Mouse (Mus musculus): ENCODE results near the gene Hps6. TPM values are rescaled to one million over a fixed set of nuclear protein-coding genes. Genes with fewer than 3 reads are reported as not detected.
"Not testable (repeated sequence)": the region's sequence is repeated elsewhere in the genome, so short reads cannot be mapped to it uniquely, and the experiment has no call there.

Gene Hps6
- polyA plus RNA-seq (2015; fragmentation: Nextera tagmentation; extraction: Ambion mirVana), result 6.5 and 7.5 TPM in 2 replicates

- H3K9ac ChIP-seq, result peak within 1 kb of the TSS; percentile 79
- peaks cover 8% of the 10 kb centered on the region; the same call in 1 of the 2 replicates for H3K36me3 ChIP-seq
- peaks cover 21% of the 10 kb centered on the region for H3K4me1 ChIP-seq (replicated peaks)
- no peaks in the 10 kb centered on the region for H3K9me3 ChIP-seq (replicated peaks)
- H3K4me2 ChIP-seq, result peak within 1 kb of the TSS; percentile 97
- peak within 1 kb of the TSS; percentile 71 for H3K27ac ChIP-seq
- peak; percentile 93 for ATAC-seq (replicated peaks; ENCODE audit: insufficient number of reproducible peaks, insufficient read depth, low FRiP score, low read depth)
- peak within 1 kb of the TSS; percentile 80 for H3K4me3 ChIP-seq
- 1% methylated on average over 70 of the region's 70 CpGs for WGBS
- H3K27me3 ChIP-seq, result no peaks in the 10 kb centered on the region
These were observed at the start of gene Hps6 for GRCm38 (mm10) chr19:46003371-46004226. TSS of gene Hps6 (plus strand) at chr19:46003508.

DNA sequence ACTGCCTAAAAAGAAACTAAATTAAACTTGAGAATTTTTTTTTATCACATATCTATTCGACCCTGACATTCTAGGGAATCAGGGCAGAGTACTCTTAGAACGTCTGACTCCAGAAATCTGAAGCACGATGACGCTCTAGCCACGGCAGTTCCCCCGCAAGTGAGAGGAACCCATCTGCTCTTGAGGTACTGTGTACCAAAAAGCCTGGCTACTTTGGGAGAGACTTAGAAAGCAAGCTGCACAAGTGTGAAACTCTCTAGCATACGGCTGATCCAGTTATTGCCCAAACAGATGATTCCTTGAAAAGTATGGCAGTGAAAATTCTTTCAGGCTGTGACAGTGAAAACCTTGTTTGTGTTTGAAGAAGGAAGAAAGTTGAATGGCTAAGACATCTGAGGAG lies 46.6 kb upstream of the Hps6 start:
- H3K4me3 ChIP-seq, result no peak overlapping the region
- no peaks in the 10 kb centered on the region for H3K27me3 ChIP-seq
- H3K27ac ChIP-seq, result no peak overlapping the region
- ATAC-seq (replicated peaks; ENCODE audit: insufficient number of reproducible peaks, insufficient read depth, low FRiP score, low read depth), result no peak
- WGBS, result 87% methylated on average over 7 of the region's 7 CpGs
- H3K4me2 ChIP-seq, result no peak overlapping the region
- H3K9me3 ChIP-seq (replicated peaks), result no peaks in the 10 kb centered on the region
- H3K9ac ChIP-seq, result no peak overlapping the region
- H3K4me1 ChIP-seq (replicated peaks), result no peaks in the 10 kb centered on the region
- peaks cover 22% of the 10 kb centered on the region; the same call in 1 of the 2 replicates for H3K36me3 ChIP-seq

- Histone ChIP-seq H3K4me1 (replicated peaks) (no peaks in the 10 kb centered on the region), H3K9me3 (replicated peaks) (no peaks in the 10 kb centered on the region), H3K4me2 (no peak overlapping the region), H3K27ac (no peak overlapping the region), H3K27me3 (no peaks in the 10 kb centered on the region), H3K4me3 (no peak overlapping the region), H3K9ac (no peak overlapping the region), H3K36me3 (peaks cover 30% of the 10 kb centered on the region; the same call in 1 of the 2 replicates)
- no peak for ATAC-seq (replicated peaks; ENCODE audit: insufficient number of reproducible peaks, insufficient read depth, low FRiP score, low read depth)
- WGBS, result 49% methylated on average over 5 of the region's 5 CpGs
These were observed 42.5 kb upstream of the Hps6 start for GRCm38 (mm10) chr19:45960770-45961169.

DNA sequence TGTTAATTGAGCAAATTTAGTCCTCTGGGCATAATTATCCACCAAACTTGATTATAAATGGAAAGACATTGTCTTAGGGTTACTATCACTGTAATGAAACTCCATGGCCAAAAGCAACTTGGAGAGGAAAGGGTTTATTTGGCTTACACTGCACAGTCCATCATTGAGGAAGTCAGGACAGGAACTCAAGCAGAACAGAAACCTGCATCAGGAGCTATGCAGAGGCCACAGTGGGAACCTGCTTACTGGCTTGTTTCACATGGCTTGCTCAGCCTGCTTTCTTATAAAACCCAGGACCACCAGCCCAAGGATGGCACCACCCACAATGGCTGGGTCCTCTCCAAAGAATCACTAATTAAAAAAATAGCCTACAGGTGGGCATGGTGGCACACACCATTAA lies 18.9 kb upstream of the Hps6 start:
- no peak overlapping the region for H3K27ac ChIP-seq
- no peaks in the 10 kb centered on the region for H3K4me1 ChIP-seq (replicated peaks)
- ATAC-seq (replicated peaks; ENCODE audit: insufficient number of reproducible peaks, insufficient read depth, low FRiP score, low read depth), result no peak
- H3K27me3 ChIP-seq, result no peaks in the 10 kb centered on the region
- H3K9ac ChIP-seq, result no peak overlapping the region
- H3K9me3 ChIP-seq (replicated peaks), result no peaks in the 10 kb centered on the region
- H3K4me2 ChIP-seq, result no peak overlapping the region
- H3K36me3 ChIP-seq, result 0 out of 2 replicates have a peak, but pooled peaks cover 2% of the 10 kb centered on the region
- no peak overlapping the region for H3K4me3 ChIP-seq

DNA sequence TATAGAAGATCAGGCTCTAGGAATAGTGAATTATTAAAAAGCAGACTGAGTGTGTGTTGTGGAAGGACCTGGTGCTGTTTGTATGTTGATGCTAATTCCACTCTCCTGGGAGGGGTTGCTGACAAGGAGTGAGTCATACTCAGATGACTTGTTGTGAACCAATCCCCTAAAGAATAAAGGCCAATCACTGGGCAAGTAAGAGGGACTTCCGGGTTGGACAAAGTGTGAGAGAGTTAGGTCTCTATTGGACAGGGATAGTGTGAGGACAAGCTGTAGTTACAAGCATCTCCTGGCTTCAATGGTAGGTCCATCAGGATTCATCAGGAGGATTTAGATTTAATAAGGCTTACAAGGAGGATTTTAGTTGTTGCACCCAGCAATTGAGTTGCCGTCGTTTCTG lies 15.1 kb upstream of the Hps6 start:
- no peaks in the 10 kb centered on the region for H3K27me3 ChIP-seq
- H3K9me3 ChIP-seq (replicated peaks), result no peaks in the 10 kb centered on the region
- no peak overlapping the region for H3K27ac ChIP-seq
- H3K9ac ChIP-seq, result no peak overlapping the region
- H3K4me3 ChIP-seq, result no peak overlapping the region
- WGBS, result 89% methylated on average over 3 of the region's 3 CpGs
- 0 out of 2 replicates have a peak, but pooled peaks cover 2% of the 10 kb centered on the region for H3K36me3 ChIP-seq
- 0 out of 2 replicates have a peak, but pooled peaks cover 2% of the 10 kb centered on the region for H3K4me1 ChIP-seq (replicated peaks)
- no peak for ATAC-seq (replicated peaks; ENCODE audit: insufficient number of reproducible peaks, insufficient read depth, low FRiP score, low read depth)
- no peak overlapping the region for H3K4me2 ChIP-seq

GRCm38 (mm10) chr19:45991171-45991570 lies 12.1 kb upstream of the Hps6 start:
- WGBS, result 88% methylated on average over 3 of the region's 3 CpGs
- no peak overlapping the region for H3K4me2 ChIP-seq
- H3K27ac ChIP-seq, result no peak overlapping the region
- H3K9me3 ChIP-seq (replicated peaks), result no peaks in the 10 kb centered on the region
- 0 out of 2 replicates have a peak, but pooled peaks cover 2% of the 10 kb centered on the region for H3K36me3 ChIP-seq
- ATAC-seq (replicated peaks; ENCODE audit: insufficient number of reproducible peaks, insufficient read depth, low FRiP score, low read depth), result no peak
- 0 out of 2 replicates have a peak, but pooled peaks cover 2% of the 10 kb centered on the region for H3K4me1 ChIP-seq (replicated peaks)
- no peak overlapping the region for H3K4me3 ChIP-seq
- no peak overlapping the region for H3K9ac ChIP-seq
- no peaks in the 10 kb centered on the region for H3K27me3 ChIP-seq

GRCm38 (mm10) chr19:45993441-45993840 lies 9.9 kb upstream of the Hps6 start:
- H3K27me3 ChIP-seq; H3K9me3 ChIP-seq (replicated peaks); H3K4me2 ChIP-seq; H3K36me3 ChIP-seq; ATAC-seq (replicated peaks; ENCODE audit: insufficient number of reproducible peaks, insufficient read depth, low FRiP score, low read depth); H3K27ac ChIP-seq; H3K9ac ChIP-seq; H3K4me3 ChIP-seq: not testable (repeated sequence)
- peaks cover 11% of the 10 kb centered on the region for H3K4me1 ChIP-seq (replicated peaks)
- 89% methylated on average over 6 of the region's 6 CpGs for WGBS

GRCm38 (mm10) chr19:45993981-45994737 lies 9.1 kb upstream of the Hps6 start:
- Histone ChIP-seq H3K27me3 (no peaks in the 10 kb centered on the region), H3K4me3 (no peak overlapping the region), H3K9me3 (replicated peaks) (no peaks in the 10 kb centered on the region), H3K9ac (no peak overlapping the region), H3K4me1 (replicated peaks) (peaks cover 11% of the 10 kb centered on the region), H3K27ac (no peak overlapping the region), H3K4me2 (no peak overlapping the region), H3K36me3 (0 out of 2 replicates have a peak, but pooled peaks cover under 1% of the 10 kb centered on the region)
- 95% methylated on average over 13 of the region's 13 CpGs for WGBS
- no peak for ATAC-seq (replicated peaks; ENCODE audit: insufficient number of reproducible peaks, insufficient read depth, low FRiP score, low read depth)

GRCm38 (mm10) chr19:45997365-45997764 lies 5.9 kb upstream of the Hps6 start:
- Histone ChIP-seq H3K4me1 (replicated peaks) (peaks cover 9% of the 10 kb centered on the region), H3K9ac (peak overlapping the region; percentile 84), H3K27me3 (no peaks in the 10 kb centered on the region), H3K36me3 (no peaks in the 10 kb centered on the region), H3K4me3 (peak overlapping the region; percentile 81), H3K27ac (peak overlapping the region; percentile 90), H3K9me3 (replicated peaks) (no peaks in the 10 kb centered on the region), H3K4me2 (peak overlapping the region; percentile 67)
- ATAC-seq (replicated peaks; ENCODE audit: insufficient number of reproducible peaks, insufficient read depth, low FRiP score, low read depth), result no peak
- 56% methylated on average over 5 of the region's 5 CpGs for WGBS

GRCm38 (mm10) chr19:45997785-45998693 lies 5.3 kb upstream of the Hps6 start, which contains the start of gene Armh3:
TSS of gene Armh3 (minus strand) at chr19:45998488.
- peak within 1 kb of the TSS; percentile 67 for H3K4me2 ChIP-seq
- H3K9ac ChIP-seq, result peak within 1 kb of the TSS; percentile 84
- no peaks in the 10 kb centered on the region for H3K27me3 ChIP-seq
- peaks cover 9% of the 10 kb centered on the region for H3K4me1 ChIP-seq (replicated peaks)
- peak; percentile 94 for ATAC-seq (replicated peaks; ENCODE audit: insufficient number of reproducible peaks, insufficient read depth, low FRiP score, low read depth)
- H3K4me3 ChIP-seq, result peak within 1 kb of the TSS; percentile 81
- H3K9me3 ChIP-seq (replicated peaks), result no peaks in the 10 kb centered on the region
- no peaks in the 10 kb centered on the region for H3K36me3 ChIP-seq
- under 1% methylated on average over 69 of the region's 76 CpGs for WGBS
- peak within 1 kb of the TSS; percentile 90 for H3K27ac ChIP-seq
